Mouse (Mus musculus): ENCODE data around the gene Rpa3. TPM values are rescaled to one million over a fixed set of nuclear protein-coding genes. Genes with fewer than 3 reads are reported as not detected.

Gene Rpa3
- polyA plus RNA-seq, 1 experiment from 2014 or later: 89.1 TPM

- no peak overlapping the region for H3K4me2 ChIP-seq (replicated peaks; ENCODE audit: low read depth, low read length)
- no peak for ATAC-seq
Measured at GRCm38 (mm10) chr6:8210661-8211060, 48.3 kb downstream of the Rpa3 start.

GRCm38 (mm10) chr6:8209866-8210186, 49.1 kb downstream of the Rpa3 start:
- no peak for ATAC-seq
- no peak for DNase-seq (ENCODE audit: low spot score)
- peaks cover 8% of the 10 kb centered on the region; the same call in 1 of the 2 replicates for H3K4me1 ChIP-seq (ENCODE audit: insufficient read depth, low read depth, low read length)
- peak overlapping the region; percentile 88 for H3K9ac ChIP-seq (replicated peaks; ENCODE audit: low read depth)
- peak overlapping the region; percentile 97 for H3K27ac ChIP-seq (ENCODE audit: low read length)
- H3K9me3 ChIP-seq (ENCODE audit: low read length): no peaks in the 10 kb centered on the region
- peak overlapping the region; percentile 80 for H3K4me3 ChIP-seq (ENCODE audit: low read depth, low read length)
- WGBS: 7% methylated on average over 10 of the region's 10 CpGs
- no peaks in the 10 kb centered on the region for H3K27me3 ChIP-seq (replicated peaks; ENCODE audit: insufficient read depth, low read length)
- H3K4me2 ChIP-seq (replicated peaks; ENCODE audit: low read depth, low read length): peak overlapping the region; percentile 75
- no peaks in the 10 kb centered on the region for H3K36me3 ChIP-seq (ENCODE audit: insufficient read depth, low read length)
- no peak for TF ChIP-seq CTCF (IDR thresholded peaks at IDR 0.05)
- no peak for TF ChIP-seq EP300 (IDR thresholded peaks at IDR 0.05)

More at GRCm38 (mm10) chr6:8210661-8211060, 48.3 kb downstream of the Rpa3 start:
- no peak for TF ChIP-seq EP300 (IDR thresholded peaks at IDR 0.05)
- TF ChIP-seq CTCF (IDR thresholded peaks at IDR 0.05): no peak
- Histone ChIP-seq H3K36me3 (ENCODE audit: insufficient read depth, low read length) (no peaks in the 10 kb centered on the region; the same call in 1 of the 2 replicates), H3K4me3 (ENCODE audit: low read depth, low read length) (no peak overlapping the region), H3K9me3 (ENCODE audit: low read length) (no peaks in the 10 kb centered on the region), H3K9ac (replicated peaks; ENCODE audit: low read depth) (no peak overlapping the region), H3K27ac (ENCODE audit: low read length) (no peak overlapping the region), H3K27me3 (replicated peaks; ENCODE audit: insufficient read depth, low read length) (no peaks in the 10 kb centered on the region), H3K4me1 (ENCODE audit: insufficient read depth, low read depth, low read length) (peaks cover 8% of the 10 kb centered on the region; the same call in 1 of the 2 replicates)
- DNase-seq (ENCODE audit: low spot score): no peak
- WGBS: 90% methylated on average over 3 of the region's 3 CpGs

GRCm38 (mm10) chr6:8209047-8209865, 49.7 kb downstream of the Rpa3 start, which contains the start of gene Mios:
Mios (plus strand) TSS chr6:8209222.
- Histone ChIP-seq H3K27ac (ENCODE audit: low read length) (peak within 1 kb of the TSS; percentile 97), H3K9me3 (ENCODE audit: low read length) (no peaks in the 10 kb centered on the region), H3K27me3 (replicated peaks; ENCODE audit: insufficient read depth, low read length) (no peaks in the 10 kb centered on the region), H3K36me3 (ENCODE audit: insufficient read depth, low read length) (no peaks in the 10 kb centered on the region), H3K9ac (replicated peaks; ENCODE audit: low read depth) (peak within 1 kb of the TSS; percentile 88), H3K4me3 (ENCODE audit: low read depth, low read length) (peak within 1 kb of the TSS; percentile 80), H3K4me1 (ENCODE audit: insufficient read depth, low read depth, low read length) (peaks cover 8% of the 10 kb centered on the region; the same call in 1 of the 2 replicates), H3K4me2 (replicated peaks; ENCODE audit: low read depth, low read length) (peak within 1 kb of the TSS; percentile 75)
- DNase-seq (ENCODE audit: low spot score): peak; percentile 93
- WGBS: 2% methylated on average over 79 of the region's 90 CpGs
- TF ChIP-seq EP300 (IDR thresholded peaks at IDR 0.05) (no peak), CTCF (IDR thresholded peaks at IDR 0.05) (peak; percentile 45)
- ATAC-seq: peak; percentile 97

Other genes starting within 250 kb of the Rpa3 start
- 0.75 and 1.2 TPM in 2 replicates for gene Col28a1, start 66.6 kb downstream of the Rpa3 start, polyA plus RNA-seq (2015; fragmentation: Nextera tagmentation; extraction: Ambion mirVana)
- gene Mios, start 50.0 kb downstream of the Rpa3 start, polyA plus RNA-seq (2015; fragmentation: Nextera tagmentation; extraction: Ambion mirVana): 14.2 and 14.4 TPM in 2 replicates
- 17.6 and 21.0 TPM in 2 replicates for gene Umad1, start 115 bp upstream of the Rpa3 start, polyA plus RNA-seq (2015; fragmentation: Nextera tagmentation; extraction: Ambion mirVana)
- gene Gm45062, start 277 bp upstream of the Rpa3 start, polyA plus RNA-seq (2015; fragmentation: Nextera tagmentation; extraction: Ambion mirVana): 2.1 and 3.3 TPM in 2 replicates